In the genomic region with DNA sequence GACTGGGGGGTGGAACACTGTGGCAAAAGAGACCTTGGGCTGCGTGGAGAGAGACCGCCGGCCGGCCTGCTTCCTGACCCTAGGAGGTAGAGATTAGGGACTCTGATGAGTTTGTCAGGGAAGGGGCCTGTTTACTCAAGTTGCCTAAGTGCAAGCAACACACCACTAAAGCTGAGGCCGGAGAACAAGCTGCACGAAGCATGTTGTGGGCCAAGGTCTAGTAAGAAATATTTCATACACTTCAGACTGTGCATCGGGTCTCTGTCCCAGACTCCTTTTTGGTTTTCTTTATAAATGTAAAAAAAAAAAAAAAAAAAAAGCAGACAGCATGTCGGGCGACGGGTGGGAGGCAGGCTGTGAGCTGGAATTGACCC, we compare ENCODE assay signal across 22 mouse cellular contexts.
A peak's percentile ranks its signal among the peaks of the same experiment; 100 is the strongest.
DNase-seq lines count a peak whose midpoint lies in the region; ATAC-seq and TF ChIP-seq lines count a peak whose summit lies in the region.
"Had no signal": no experiment of that assay in that cellular context is flagged by ENCODE, and none has a peak within 500 bp of the region (broad histone marks: within the 10 kb centered on the region; RNA-seq: fewer than 3 reads in every experiment).

No protein-coding gene starts in this region.

- no peak for ATAC-seq in forebrain, postnatal 0 days
- no peak for ATAC-seq in midbrain, postnatal 0 days (ENCODE audit: low FRiP score)
- ATAC-seq in forebrain, embryonic 16.5 days: no peak
- no peak for ATAC-seq in midbrain, embryonic 16.5 days
- no peak for ATAC-seq in erythroid progenitor cell, adult 5-6 weeks (replicated peaks; ENCODE audit: low FRiP score, poor library complexity, severe bottlenecking)
- ATAC-seq: inflammation-experienced regulatory T-cells, adult 6 months had no signal

- no peak overlapping the region; the same call in 1 of the 2 replicates for H3K4me3 ChIP-seq in forebrain, embryonic 10.5 days
- H3K4me3 ChIP-seq in forebrain, postnatal 0 days (ENCODE audit: low read depth, low read length): no peak overlapping the region
- peak overlapping the region; percentile 32; the same call in 1 of the 2 replicates for H3K4me3 ChIP-seq in midbrain, embryonic 10.5 days
- no peak overlapping the region for H3K4me3 ChIP-seq in midbrain, postnatal 0 days (ENCODE audit: low read depth, low read length)
- H3K4me3 ChIP-seq in forebrain, embryonic 16.5 days (replicated peaks; ENCODE audit: low read length): no peak overlapping the region
- no peak overlapping the region for H3K4me3 ChIP-seq in midbrain, embryonic 16.5 days (ENCODE audit: low read depth, low read length)
- H3K4me3 ChIP-seq: embryonic facial prominence, embryonic 15.5 days; gastrocnemius, adult 2 months; heart, embryonic 13.5 days; left cerebral cortex, adult 2 months; liver, embryonic 12.5 days had no signal

- no peak overlapping the region for H3K9ac ChIP-seq in forebrain, postnatal 0 days
- H3K9ac ChIP-seq in midbrain, postnatal 0 days (replicated peaks; ENCODE audit: low read length, poor library complexity, severe bottlenecking): no peak overlapping the region
- H3K9ac ChIP-seq in forebrain, embryonic 16.5 days (replicated peaks; ENCODE audit: low read depth, low read length): peak overlapping the region; percentile 20; the same call in 1 of the 2 replicates
- H3K9ac ChIP-seq in midbrain, embryonic 16.5 days (ENCODE audit: low read depth, low read length): 0 out of 2 replicates have a peak overlapping the region, but pooled peaks have one; percentile 41
- H3K9ac ChIP-seq: embryonic facial prominence, embryonic 15.5 days; heart, embryonic 13.5 days; liver, embryonic 12.5 days had no signal

- H3K36me3 ChIP-seq in forebrain, embryonic 10.5 days (replicated peaks): no peaks in the 10 kb centered on the region
- no peaks in the 10 kb centered on the region for H3K36me3 ChIP-seq in forebrain, postnatal 0 days (ENCODE audit: insufficient read depth)
- H3K36me3 ChIP-seq in midbrain, embryonic 10.5 days: no peaks in the 10 kb centered on the region
- no peaks in the 10 kb centered on the region for H3K36me3 ChIP-seq in midbrain, postnatal 0 days (ENCODE audit: insufficient read depth, low read length)
- H3K36me3 ChIP-seq in forebrain, embryonic 16.5 days (ENCODE audit: control insufficient read depth, insufficient read depth): no peaks in the 10 kb centered on the region
- no peaks in the 10 kb centered on the region for H3K36me3 ChIP-seq in midbrain, embryonic 16.5 days (ENCODE audit: control insufficient read depth, insufficient read depth, low read length)
- H3K36me3 ChIP-seq: embryonic facial prominence, embryonic 15.5 days; heart, embryonic 13.5 days; liver, embryonic 12.5 days had no signal

- DNase-seq in forebrain, embryonic 10.5 days (ENCODE audit: extremely low spot score, low spot score): no peak
- DNase-seq in forebrain, postnatal 0 days: no peak
- no peak for DNase-seq in midbrain, embryonic 10.5 days (ENCODE audit: low spot score)
- no peak for DNase-seq in midbrain, postnatal 0 days (ENCODE audit: low spot score)
- DNase-seq in kidney, postnatal 36 days: no peak
- DNase-seq: cerebellum, adult 18-20 months; cerebellum, postnatal 36 days; gastrocnemius, adult 2 months; kidney, adult 2 months; kidney, postnatal 25 days; lung, adult 2 months; lung, postnatal 36 days; right cerebral cortex, postnatal 4 days; thymus, adult 2 months had no signal

- peaks cover 37% of the 10 kb centered on the region for H3K4me1 ChIP-seq in forebrain, embryonic 10.5 days
- no peaks in the 10 kb centered on the region for H3K4me1 ChIP-seq in forebrain, postnatal 0 days (ENCODE audit: insufficient read depth)
- peaks cover 69% of the 10 kb centered on the region for H3K4me1 ChIP-seq in midbrain, embryonic 10.5 days
- no peaks in the 10 kb centered on the region for H3K4me1 ChIP-seq in midbrain, postnatal 0 days (ENCODE audit: insufficient read depth, low read length)
- peaks cover 14% of the 10 kb centered on the region for H3K4me1 ChIP-seq in forebrain, embryonic 16.5 days (replicated peaks; ENCODE audit: control insufficient read depth, insufficient read depth, low read length)
- H3K4me1 ChIP-seq in midbrain, embryonic 16.5 days (ENCODE audit: control insufficient read depth, insufficient read depth, low read length): peaks cover 15% of the 10 kb centered on the region
- H3K4me1 ChIP-seq: liver, embryonic 12.5 days had no signal

- H3K27ac ChIP-seq in forebrain, embryonic 10.5 days: peak overlapping the region; percentile 65
- H3K27ac ChIP-seq in forebrain, postnatal 0 days (ENCODE audit: low read depth, low read length): no peak overlapping the region
- peak overlapping the region; percentile 81 for H3K27ac ChIP-seq in midbrain, embryonic 10.5 days (replicated peaks)
- H3K27ac ChIP-seq in midbrain, postnatal 0 days (ENCODE audit: low read depth, low read length): no peak overlapping the region
- H3K27ac ChIP-seq in forebrain, embryonic 16.5 days (ENCODE audit: low read length): no peak overlapping the region
- no peak overlapping the region for H3K27ac ChIP-seq in midbrain, embryonic 16.5 days (ENCODE audit: low read length)
- H3K27ac ChIP-seq: embryonic facial prominence, embryonic 15.5 days; gastrocnemius, adult 2 months; heart, embryonic 13.5 days; left cerebral cortex, adult 2 months; liver, embryonic 12.5 days had no signal

- peaks cover 87% of the 10 kb centered on the region for H3K27me3 ChIP-seq in forebrain, embryonic 10.5 days (ENCODE audit: poor library complexity, severe bottlenecking)
- no peaks in the 10 kb centered on the region; the same call in 1 of the 2 replicates for H3K27me3 ChIP-seq in forebrain, postnatal 0 days (ENCODE audit: insufficient read depth, low read length)
- H3K27me3 ChIP-seq in midbrain, embryonic 10.5 days (ENCODE audit: low read depth, poor library complexity, severe bottlenecking): peaks cover 94% of the 10 kb centered on the region
- H3K27me3 ChIP-seq in midbrain, postnatal 0 days (ENCODE audit: insufficient read depth, low read length): peaks cover 7% of the 10 kb centered on the region
- peaks cover 2% of the 10 kb centered on the region; the same call in 1 of the 2 replicates for H3K27me3 ChIP-seq in forebrain, embryonic 16.5 days (replicated peaks; ENCODE audit: control insufficient read depth, insufficient read depth, low read length)
- peaks cover 3% of the 10 kb centered on the region; the same call in 1 of the 2 replicates for H3K27me3 ChIP-seq in midbrain, embryonic 16.5 days (ENCODE audit: control insufficient read depth, insufficient read depth, low read depth, low read length)

- H3K9me3 ChIP-seq in forebrain, embryonic 10.5 days: no peaks in the 10 kb centered on the region
- H3K9me3 ChIP-seq in forebrain, postnatal 0 days (ENCODE audit: low read length): no peaks in the 10 kb centered on the region
- no peaks in the 10 kb centered on the region; the same call in 1 of the 2 replicates for H3K9me3 ChIP-seq in midbrain, embryonic 10.5 days (replicated peaks)
- H3K9me3 ChIP-seq in midbrain, postnatal 0 days (ENCODE audit: low read length): no peaks in the 10 kb centered on the region
- no peaks in the 10 kb centered on the region for H3K9me3 ChIP-seq in forebrain, embryonic 16.5 days (ENCODE audit: control insufficient read depth, low read length)
- no peaks in the 10 kb centered on the region for H3K9me3 ChIP-seq in midbrain, embryonic 16.5 days (replicated peaks; ENCODE audit: control insufficient read depth, low read length, poor library complexity, severe bottlenecking)
- H3K9me3 ChIP-seq: embryonic facial prominence, embryonic 15.5 days; heart, embryonic 13.5 days; liver, embryonic 12.5 days had no signal

- no peak overlapping the region for H3K4me2 ChIP-seq in forebrain, postnatal 0 days (ENCODE audit: low read depth)
- no peak overlapping the region for H3K4me2 ChIP-seq in midbrain, postnatal 0 days (ENCODE audit: low read depth, low read length, poor library complexity, severe bottlenecking)
- no peak overlapping the region for H3K4me2 ChIP-seq in forebrain, embryonic 16.5 days (ENCODE audit: low read length)
- H3K4me2 ChIP-seq in midbrain, embryonic 16.5 days (ENCODE audit: low read length): no peak overlapping the region
- H3K4me2 ChIP-seq: embryonic facial prominence, embryonic 15.5 days; heart, embryonic 13.5 days; liver, embryonic 12.5 days had no signal

- TF ChIP-seq CTCF in forebrain, postnatal 0 days (IDR thresholded peaks at IDR 0.05; ENCODE audit: low read depth): no peak
- no peak for TF ChIP-seq CTCF in midbrain, postnatal 0 days (IDR thresholded peaks at IDR 0.05)

- WGBS in forebrain, embryonic 10.5 days: 7% methylated on average over 10 of the region's 10 CpGs
- 39% methylated on average over 10 of the region's 10 CpGs for WGBS in forebrain, postnatal 0 days
- WGBS in midbrain, embryonic 10.5 days: 5% methylated on average over 10 of the region's 10 CpGs
- WGBS in midbrain, postnatal 0 days: 38% methylated on average over 10 of the region's 10 CpGs
- 29% methylated on average over 10 of the region's 10 CpGs for WGBS in forebrain, embryonic 16.5 days
- 15% methylated on average over 10 of the region's 10 CpGs for WGBS in midbrain, embryonic 16.5 days

Comparison
In these comparisons a context has a peak if more than half of its experiments do, and no peak if none do; other contexts are left out.
1. H3K27ac ChIP-seq: peak in forebrain, embryonic 10.5 days (single experiment) and midbrain, embryonic 10.5 days (single experiment); none in forebrain, postnatal 0 days (single experiment), midbrain, postnatal 0 days (single experiment), forebrain, embryonic 16.5 days (single experiment) and midbrain, embryonic 16.5 days (single experiment).
2. H3K9ac ChIP-seq: peak in forebrain, embryonic 16.5 days (single experiment) and midbrain, embryonic 16.5 days (single experiment); none in forebrain, postnatal 0 days (single experiment) and midbrain, postnatal 0 days (single experiment).